Mouse (Mus musculus): ENCODE measurements around the gene Nceh1.

GRCm38 (mm10) chr3:27267887-27268286, 85.1 kb downstream of the Nceh1 start:
- no peak for TF ChIP-seq CTCF (IDR thresholded peaks at IDR 0.05; ENCODE audit: borderline replicate concordance, insufficient read depth, low read depth, low read length)
- TF ChIP-seq POLR2A (IDR thresholded peaks at IDR 0.05; ENCODE audit: borderline replicate concordance, insufficient read depth, low read length): no peak

Measured in cerebellum, adult 2 months (tissue).